Mouse (Mus musculus) 3T3-L1 (cell line): ENCODE measurements at regions not wholly inside any gene's neighbourhood (a gene's known extent, or its start where the extent isn't known, plus 50 kb on each side); places are given as distances from the start of the nearest gene placed in this dataset.

Source experiments
- DNase-seq: peaks from one replicate; pipeline ENCODE4 v3.0.0-alpha.2; 2015; ENCODE audit warnings: low read depth, low spot score

- no peak for DNase-seq
Observed at GRCm38 (mm10) chr17:4935268-4935667, 58.9 kb upstream of the Arid1b start.

GRCm38 (mm10) chr17:4940589-4940988, 53.5 kb upstream of the Arid1b start:
- no peak for DNase-seq

GRCm38 (mm10) chr17:4941286-4941800, 52.8 kb upstream of the Arid1b start:
- DNase-seq = no peak

- no peak for DNase-seq
Observed at GRCm38 (mm10) chr17:4942868-4943267, 51.3 kb upstream of the Arid1b start.
